Mouse (Mus musculus) CH12.LX (cell line): ENCODE measurements around the gene Zmynd8. TPM values are rescaled to one million over a fixed set of nuclear protein-coding genes. Genes with fewer than 3 reads are reported as not detected.

ENCODE experiments used
- DNase-seq: peaks from one replicate; pipeline ENCODE4 v3.0.0-alpha.2; 2013; ENCODE audit errors: extremely low read depth
- H3K27ac ChIP-seq: 2 replicates; pipeline ENCODE4 v1.5.1; 2012; ENCODE audit warnings: low read depth, mild to moderate bottlenecking, control low read depth, moderate library complexity; ENCODE audit not compliant: insufficient read depth
- H3K27me3 ChIP-seq: replicated peaks from 2 replicates; pipeline ENCODE3; 2012; ENCODE audit warnings: inconsistent platforms
- H3K36me3 ChIP-seq, 2 experiments: replicated peaks in 1 of 2; 2 replicates each; pipeline versions ENCODE3 to v1.6.1; 2012; ENCODE audit warnings: inconsistent platforms in 1 of 2, low read length in 1 of 2, mild to moderate bottlenecking in 1 of 2, mixed read lengths in 1 of 2, moderate library complexity in 1 of 2; ENCODE audit not compliant: control insufficient read depth in 1 of 2, insufficient read depth in 1 of 2
- H3K4me1 ChIP-seq, 2 experiments: 2 replicates each; pipeline ENCODE4 v1.6.1; 2012; ENCODE audit warnings: inconsistent platforms in 1 of 2, moderate library complexity in 1 of 2; ENCODE audit not compliant: insufficient read depth in 2 of 2, control insufficient read depth in 1 of 2
- H3K4me2 ChIP-seq: 2 replicates; pipeline ENCODE4 v1.6.1; 2012; ENCODE audit warnings: low read depth, mild to moderate bottlenecking, control low read depth; ENCODE audit not compliant: poor library complexity, insufficient read depth, severe bottlenecking
- H3K4me3 ChIP-seq, 3 experiments: fragments of 150-350 bp in 1 of 3; sonication (generic) in 1 of 3; replicated peaks in 1 of 3; 2 replicates each; pipeline versions ENCODE3 to v1.5.1; 2011 to 2012; ENCODE audit warnings: low read depth in 2 of 3, low read length in 2 of 3, mild to moderate bottlenecking in 2 of 3, moderate library complexity in 2 of 3, control low read depth in 1 of 3, improper control_type of control experiment in 1 of 3, inconsistent platforms in 1 of 3, mixed read lengths in 1 of 3; ENCODE audit not compliant: poor library complexity in 1 of 3
- H3K79me2 ChIP-seq: replicated peaks from 2 replicates; pipeline ENCODE4 v1.6.1; 2012; ENCODE audit warnings: mild to moderate bottlenecking, moderate library complexity; ENCODE audit not compliant: control insufficient read depth, poor library complexity, insufficient read depth, severe bottlenecking; ENCODE audit errors: extremely low read depth
- H3K9ac ChIP-seq: 2 replicates; pipeline ENCODE4 v1.6.1; 2012; ENCODE audit warnings: low read depth, mild to moderate bottlenecking, control low read depth, moderate library complexity; ENCODE audit not compliant: insufficient read depth
- H3K9me3 ChIP-seq: replicated peaks from 2 replicates; pipeline ENCODE3; 2012; ENCODE audit warnings: low read length, inconsistent platforms, mixed read lengths
- BHLHE40 ChIP-seq: IDR thresholded peaks from 2 replicates; pipeline ENCODE4 v1.6.1; 2011; ENCODE audit warnings: mild to moderate bottlenecking, low read depth, low read length, improper control_type of control experiment
- CHD1 ChIP-seq: IDR thresholded peaks from 2 replicates; pipeline ENCODE4 v1.6.1; 2012; ENCODE audit warnings: low read depth, low read length, improper control_type of control experiment, inconsistent platforms
- CTCF ChIP-seq, 2 experiments: IDR thresholded peaks in 1 of 2; conservative IDR thresholded peaks in 1 of 2; 2 replicates each; pipeline ENCODE4 v1.5.1; 2011 to 2012; ENCODE audit warnings: low read depth in 2 of 2, low read length in 2 of 2, improper control_type of control experiment in 1 of 2, inconsistent platforms in 1 of 2, mild to moderate bottlenecking in 1 of 2, moderate library complexity in 1 of 2
- E2F4 ChIP-seq: IDR thresholded peaks from 2 replicates; pipeline ENCODE4 v1.6.1; 2011; ENCODE audit warnings: low read depth, low read length, improper control_type of control experiment; ENCODE audit not compliant: insufficient replicate concordance
- ELF1 ChIP-seq: IDR thresholded peaks from 2 replicates; pipeline ENCODE4 v1.6.1; 2014; ENCODE audit warnings: low read depth, mild to moderate bottlenecking, inconsistent platforms, low read length, improper control_type of control experiment
- EP300 ChIP-seq: IDR thresholded peaks from 2 replicates; pipeline ENCODE4 v1.6.1; 2011; ENCODE audit warnings: low read length, improper control_type of control experiment
- ETS1 ChIP-seq: conservative IDR thresholded peaks from 2 replicates; pipeline ENCODE4 v1.6.1; 2012; ENCODE audit warnings: low read depth, mild to moderate bottlenecking, inconsistent platforms, low read length, improper control_type of control experiment, moderate library complexity
- HCFC1 ChIP-seq: IDR thresholded peaks from 2 replicates; pipeline ENCODE4 v1.6.1; 2012; ENCODE audit warnings: low read depth, mild to moderate bottlenecking, inconsistent platforms, low read length, improper control_type of control experiment
- IRF4 ChIP-seq: IDR thresholded peaks from 2 replicates; pipeline ENCODE4 v1.6.1; 2014; ENCODE audit warnings: low read depth, mild to moderate bottlenecking, inconsistent platforms, low read length, improper control_type of control experiment
- JUN ChIP-seq: IDR thresholded peaks from 2 replicates; pipeline ENCODE4 v1.6.1; 2011; ENCODE audit warnings: low read depth, mild to moderate bottlenecking, low read length, improper control_type of control experiment, moderate library complexity; ENCODE audit not compliant: insufficient read depth
- MAX ChIP-seq: IDR thresholded peaks from 2 replicates; pipeline ENCODE4 v1.6.1; 2011; ENCODE audit warnings: low read length, improper control_type of control experiment
- MAZ ChIP-seq: IDR thresholded peaks from 2 replicates; pipeline ENCODE4 v1.6.1; 2012; ENCODE audit warnings: low read depth, mild to moderate bottlenecking, inconsistent platforms, low read length, improper control_type of control experiment, moderate library complexity
- MEF2A ChIP-seq: IDR thresholded peaks from 2 replicates; pipeline ENCODE4 v1.6.1; 2014; ENCODE audit warnings: low read depth, mild to moderate bottlenecking, inconsistent platforms, low read length, improper control_type of control experiment, borderline replicate concordance
- MXI1 ChIP-seq: IDR thresholded peaks from 2 replicates; pipeline ENCODE4 v1.6.1; 2011; ENCODE audit warnings: mild to moderate bottlenecking, low read depth, low read length, improper control_type of control experiment
- MYC ChIP-seq: IDR thresholded peaks from 2 replicates; pipeline ENCODE4 v1.6.1; 2011; ENCODE audit warnings: low read depth, mild to moderate bottlenecking, improper control_type of control experiment, low read length
- NELFE ChIP-seq: IDR thresholded peaks from 2 replicates; pipeline ENCODE4 v1.6.1; 2011; ENCODE audit warnings: low read depth, low read length, improper control_type of control experiment
- PAX5 ChIP-seq: IDR thresholded peaks from 2 replicates; pipeline ENCODE4 v1.6.1; 2012; ENCODE audit warnings: low read length, inconsistent platforms, mixed read lengths
- RCOR1 ChIP-seq: conservative IDR thresholded peaks from 2 replicates; pipeline ENCODE4 v1.6.1; 2012; ENCODE audit warnings: low read depth, mild to moderate bottlenecking, inconsistent platforms, low read length, improper control_type of control experiment
- SIN3A ChIP-seq: IDR thresholded peaks from 2 replicates; pipeline ENCODE4 v1.6.1; 2012; ENCODE audit warnings: low read length, improper control_type of control experiment, inconsistent platforms
- SMC3 ChIP-seq: IDR thresholded peaks from 2 replicates; pipeline ENCODE4 v1.6.1; 2011; ENCODE audit warnings: low read depth, low read length, improper control_type of control experiment
- TBP ChIP-seq: conservative IDR thresholded peaks from 2 replicates; pipeline ENCODE4 v1.6.1; 2011; ENCODE audit warnings: low read depth, low read length, improper control_type of control experiment
- TCF12 ChIP-seq: IDR thresholded peaks from 2 replicates; pipeline ENCODE4 v1.6.1; 2014; ENCODE audit warnings: low read depth, mild to moderate bottlenecking, inconsistent platforms, low read length, improper control_type of control experiment
- UBTF ChIP-seq: IDR thresholded peaks from 2 replicates; pipeline ENCODE4 v1.6.1; 2012; ENCODE audit warnings: low read depth, mild to moderate bottlenecking, inconsistent platforms, low read length, improper control_type of control experiment, moderate library complexity
- USF1 ChIP-seq: IDR thresholded peaks from 2 replicates; pipeline ENCODE4 v1.6.1; 2014; ENCODE audit warnings: low read depth, mild to moderate bottlenecking, inconsistent platforms, low read length, improper control_type of control experiment
- USF2 ChIP-seq: conservative IDR thresholded peaks from 2 replicates; pipeline ENCODE4 v1.6.1; 2011; ENCODE audit warnings: low read depth, low read length, improper control_type of control experiment
- ZC3H11A ChIP-seq: IDR thresholded peaks from 2 replicates; pipeline ENCODE4 v1.6.1; 2012; ENCODE audit warnings: low read depth, mild to moderate bottlenecking, inconsistent platforms, low read length, improper control_type of control experiment
- ZKSCAN1 ChIP-seq: IDR thresholded peaks from 2 replicates; pipeline ENCODE4 v1.6.1; 2012; ENCODE audit warnings: low read depth, inconsistent platforms, low read length, improper control_type of control experiment, borderline replicate concordance
- ZMIZ1 ChIP-seq: IDR thresholded peaks from 2 replicates; pipeline ENCODE4 v1.6.1; 2012; ENCODE audit warnings: low read depth, mild to moderate bottlenecking, inconsistent platforms, low read length, improper control_type of control experiment
- ZNF384 ChIP-seq: IDR thresholded peaks from 2 replicates; pipeline ENCODE4 v1.6.1; 2012; ENCODE audit warnings: low read depth, low read length, improper control_type of control experiment, inconsistent platforms
- dilution Hi-C: fragments of 300-500 bp; cut with MboI; formaldehyde crosslinking; loops from 2 replicates; pipeline ENCODE4 v1.14.3; 2020; ENCODE audit warnings: low sequenced_read_pairs; ENCODE audit not compliant: extremely low pct_unique_long_range_greater_than_20kb, extremely low pct_ligation_motif_present
- in situ Hi-C: fragments of 300-500 bp; cut with MboI; formaldehyde crosslinking; loops from 3 replicates; pipeline ENCODE4 v1.14.3; 2019; ENCODE audit warnings: low sequenced_read_pairs, low pct_ligation_motif_present, low pct_unique_long_range_greater_than_20kb, mixed read lengths
- polyA plus RNA-seq: library from polyadenylated mRNA; unstranded; fragments of >175 nt; gene quantifications from 2 replicates; pipeline ENCODE4 v1.2.1, GENCODE M21; 2012; ENCODE audit warnings: low read depth; ENCODE audit not compliant: insufficient read length
- total RNA-seq, 2 experiments: library from RNA; depleted of rRNA; stranded (reverse); fragments of 300-350 nt in 1 of 2; fragments of >200 nt in 1 of 2; gene quantifications; 2 replicates each; pipeline ENCODE4 v1.2.3; 2012 to 2014

The Zmynd8 gene
- total and polyA plus RNA-seq, 3 experiments = 33.6 to 84.5 (median 35.1) TPM

- Histone ChIP-seq H3K9ac (no peak overlapping the region), H3K36me3 (no peaks in the 10 kb centered on the region), H3K4me2 (no peak overlapping the region), H3K27me3 (no peaks in the 10 kb centered on the region), H3K27ac (no peak overlapping the region), H3K79me2 (no peaks in the 10 kb centered on the region), H3K9me3 (no peaks in the 10 kb centered on the region), H3K4me1 (peaks cover 11 to 52% of the 10 kb centered on the region in 2 experiments), H3K4me3 (no peak overlapping the region)
- dilution Hi-C loops = no loop called here
- no peak for TF ChIP-seq MAZ
- TF ChIP-seq JUN = no peak
- no peak for TF ChIP-seq CHD1
- TF ChIP-seq BHLHE40 = no peak
- TF ChIP-seq E2F4 = no peak
- TF ChIP-seq MXI1 = no peak
- no peak for TF ChIP-seq USF2
- TF ChIP-seq IRF4 = no peak
- TF ChIP-seq MYC = no peak
- TF ChIP-seq SIN3A = no peak
- TF ChIP-seq ZKSCAN1 = no peak
- TF ChIP-seq UBTF = no peak
- TF ChIP-seq USF1 = no peak
- no peak for TF ChIP-seq NELFE
- no peak for TF ChIP-seq TBP
- no peak for TF ChIP-seq SMC3
- no peak for TF ChIP-seq MAX
- no peak for TF ChIP-seq HCFC1
- no peak for TF ChIP-seq ZMIZ1
- in situ Hi-C loops = no loop called here
- DNase-seq = no peak
These were observed 3.1 kb downstream of the Zmynd8 start for GRCm38 (mm10) chr2:165895687-165896086.

- dilution Hi-C loops = no loop called here
- Histone ChIP-seq H3K27ac (peak overlapping the region; percentile 65; the same call in 1 of the 2 replicates), H3K4me2 (no peak overlapping the region)
These were observed 4.3 kb downstream of the Zmynd8 start for GRCm38 (mm10) chr2:165894533-165894932.

More at GRCm38 (mm10) chr2:165894533-165894932, 4.3 kb downstream of the Zmynd8 start:
- Histone ChIP-seq H3K9me3 (no peaks in the 10 kb centered on the region), H3K27me3 (no peaks in the 10 kb centered on the region), H3K4me1 (peaks cover 19 to 58% of the 10 kb centered on the region in 2 experiments), H3K4me3 (no peak overlapping the region), H3K79me2 (no peaks in the 10 kb centered on the region), H3K9ac (no peak overlapping the region), H3K36me3 (no peaks in the 10 kb centered on the region)
- DNase-seq = no peak
- in situ Hi-C loops = no loop called here
- TF ChIP-seq SIN3A (0 out of 2 replicates have a peak, but pooled peaks have one; percentile 22), TCF12 (peak; percentile 51; the same call in 1 of the 2 replicates), ZNF384 (no peak), CHD1 (peak; percentile 98), ZKSCAN1 (no peak), ZC3H11A (no peak), MAZ (0 out of 2 replicates have a peak, but pooled peaks have one; percentile 28), JUN (no peak), MEF2A (no peak), EP300 (peak; percentile 46), ELF1 (no peak), USF1 (no peak), RCOR1 (no peak), IRF4 (peak; percentile 71), ZMIZ1 (no peak), BHLHE40 (0 out of 2 replicates have a peak, but pooled peaks have one; percentile 5), ETS1 (no peak; the same call in 1 of the 2 replicates), PAX5 (no peak), CTCF (conservative IDR thresholded peaks at IDR 0.05 in 1 of 2, IDR thresholded peaks at IDR 0.05 in 1 of 2; ENCODE audit: low read depth in 2 of 2, low read length in 2 of 2) (no peak)
